Mouse (Mus musculus) embryonic fibroblast, embryonic 13.5 days (primary cell): ENCODE results near the gene Zc3h12c. TPM values are rescaled to one million over a fixed set of nuclear protein-coding genes. Genes with fewer than 3 reads are reported as not detected.

Source experiments
- H3K27ac ChIP-seq: 2 replicates; pipeline ENCODE4 v1.5.1; 2012; ENCODE audit warnings: low read length, control low read depth, inconsistent platforms; ENCODE audit not compliant: insufficient read depth
- H3K4me1 ChIP-seq: 2 replicates; pipeline ENCODE4 v1.6.1; 2011; ENCODE audit warnings: low read length; ENCODE audit not compliant: control insufficient read depth, insufficient read depth
- H3K4me3 ChIP-seq: 2 replicates; pipeline ENCODE4 v1.5.1; 2011; ENCODE audit warnings: mild to moderate bottlenecking, control low read depth, low read length; ENCODE audit not compliant: insufficient read depth
- CTCF ChIP-seq: IDR thresholded peaks from 2 replicates; pipeline ENCODE4 v1.5.1; 2011; ENCODE audit warnings: mild to moderate bottlenecking, control low read depth, low read length, moderate library complexity, borderline replicate concordance; ENCODE audit not compliant: insufficient read depth
- POLR2A ChIP-seq: IDR thresholded peaks from 2 replicates; pipeline ENCODE4 v1.6.1; 2011; ENCODE audit warnings: low read depth, mild to moderate bottlenecking, control low read depth, low read length, moderate library complexity
- polyA plus RNA-seq: library from polyadenylated mRNA; stranded (reverse); fragments of >200 nt; gene quantifications from 2 replicates; pipeline ENCODE4 v1.2.4, GENCODE M21; 2011; ENCODE audit warnings: low read depth; ENCODE audit not compliant: missing spikeins, insufficient read length

The Zc3h12c gene
- polyA plus RNA-seq = 5.6 and 5.7 TPM in 2 replicates

DNA sequence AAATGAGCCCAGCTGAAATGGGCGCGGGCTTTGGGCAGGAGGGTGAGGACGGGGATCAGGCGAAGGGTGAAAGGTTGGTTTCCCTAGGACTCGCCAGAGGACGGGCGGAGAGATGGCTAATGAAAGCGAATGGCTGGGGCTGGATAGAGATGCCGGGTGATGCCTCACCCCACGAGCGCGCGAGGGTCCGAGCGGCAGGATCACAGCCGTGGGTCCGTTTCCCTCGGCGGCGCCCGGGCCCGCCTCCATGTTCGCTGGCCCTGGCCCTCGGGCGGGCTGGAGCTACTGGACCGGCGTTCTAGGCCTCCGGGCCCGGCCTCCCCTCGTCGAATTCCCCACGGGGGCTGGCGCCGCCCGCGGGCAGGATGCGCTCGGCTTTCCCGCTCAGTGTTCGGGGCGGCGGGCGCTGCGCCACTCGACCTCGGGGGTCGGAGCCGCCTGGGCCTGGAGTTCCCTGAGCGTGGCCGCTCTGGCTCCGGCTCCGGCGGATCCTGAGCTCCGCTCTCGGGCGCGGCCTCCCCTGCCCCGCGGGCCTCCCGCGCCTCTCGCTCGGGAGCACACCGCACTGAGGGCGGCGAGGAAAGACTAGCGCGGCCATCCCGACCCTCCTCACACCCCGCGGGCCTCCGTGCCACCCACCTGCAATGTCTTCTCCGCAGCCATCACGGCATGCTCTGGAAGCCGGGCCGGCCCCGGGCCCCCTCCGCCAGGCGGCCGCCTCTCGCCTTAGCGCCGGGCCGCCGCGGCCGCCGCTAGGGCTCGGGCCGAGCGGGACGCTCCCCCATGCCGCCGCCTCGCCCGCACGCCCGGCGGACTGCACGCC is at the start of gene Zc3h12c:
Gene Zc3h12c, minus strand, starts transcription at position 710 of the 823 bp plus-strand sequence.
- TF ChIP-seq POLR2A (no peak), CTCF (no peak)
- peak within 1 kb of the TSS; percentile 65 for H3K4me3 ChIP-seq

DNA sequence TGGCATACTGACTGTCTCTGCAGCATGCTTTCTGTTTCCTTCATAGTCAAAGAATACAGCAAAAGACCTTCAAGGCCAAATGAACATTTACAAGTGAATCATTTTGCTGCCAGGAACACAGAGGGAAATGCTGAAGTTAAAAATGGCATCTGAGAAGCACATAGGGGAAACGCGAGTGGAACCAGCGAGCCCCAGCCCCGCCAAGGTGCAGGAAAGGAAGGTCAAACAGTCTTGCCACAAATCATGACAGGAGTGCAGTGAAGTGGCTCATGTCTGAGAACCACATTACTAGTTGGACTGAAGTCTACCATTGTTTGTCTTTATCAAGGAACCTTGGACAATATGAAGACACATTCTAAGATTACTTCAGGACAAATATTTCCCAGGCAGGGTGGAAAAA is 49.3 kb upstream of the Zc3h12c start:
- Histone ChIP-seq H3K4me3 (no peak overlapping the region), H3K27ac (no peak overlapping the region), H3K4me1 (no peaks in the 10 kb centered on the region)
- no peak for TF ChIP-seq POLR2A
- no peak for TF ChIP-seq CTCF

More for the DNA sequence above, at the start of gene Zc3h12c:
- H3K4me1 ChIP-seq = peaks cover 6% of the 10 kb centered on the region
- peak within 1 kb of the TSS; percentile 15 for H3K27ac ChIP-seq

DNA sequence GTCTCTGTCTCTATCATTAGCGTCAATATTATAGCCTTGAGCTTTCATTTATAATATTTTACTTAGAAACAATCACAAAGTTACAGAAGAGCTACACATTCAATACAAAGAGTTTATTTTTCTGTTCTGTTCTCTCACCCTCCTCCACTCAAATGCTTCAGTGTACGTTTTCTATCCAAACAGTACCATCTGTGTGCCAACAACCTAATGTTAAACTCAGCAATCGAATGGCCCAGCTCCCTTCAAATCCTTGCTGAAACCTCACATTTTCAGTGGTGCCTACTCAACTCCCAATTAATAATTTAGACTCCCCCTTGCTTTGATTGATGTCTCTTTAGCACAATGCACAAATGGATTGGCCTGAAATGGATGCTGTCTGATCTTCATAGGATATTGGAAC is 46.9 kb upstream of the Zc3h12c start:
- TF ChIP-seq POLR2A (no peak), CTCF (no peak)

DNA sequence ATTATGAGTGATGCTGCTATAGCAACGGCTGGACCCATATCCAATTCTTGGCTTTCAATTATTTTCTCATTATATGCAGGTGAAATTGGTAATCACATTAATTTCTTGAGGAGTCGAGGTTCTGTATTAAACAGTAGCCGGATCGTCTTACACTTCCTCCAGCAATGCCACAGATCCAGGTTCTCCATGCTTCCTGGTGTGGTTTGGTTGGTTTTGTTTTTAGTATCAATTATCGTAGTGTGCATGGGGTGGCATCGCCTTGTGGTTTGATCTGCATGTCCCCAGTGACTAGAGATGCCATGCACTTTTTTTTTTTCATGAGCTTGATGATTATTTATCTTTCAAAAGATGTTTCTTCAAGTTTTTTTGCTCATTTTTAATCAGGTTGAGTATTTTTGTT is 44.0 kb upstream of the Zc3h12c start:
- TF ChIP-seq CTCF = no peak
- TF ChIP-seq POLR2A = no peak

More for the DNA sequence above, 46.9 kb upstream of the Zc3h12c start:
- Histone ChIP-seq H3K27ac (no peak overlapping the region), H3K4me1 (no peaks in the 10 kb centered on the region), H3K4me3 (no peak overlapping the region)

DNA sequence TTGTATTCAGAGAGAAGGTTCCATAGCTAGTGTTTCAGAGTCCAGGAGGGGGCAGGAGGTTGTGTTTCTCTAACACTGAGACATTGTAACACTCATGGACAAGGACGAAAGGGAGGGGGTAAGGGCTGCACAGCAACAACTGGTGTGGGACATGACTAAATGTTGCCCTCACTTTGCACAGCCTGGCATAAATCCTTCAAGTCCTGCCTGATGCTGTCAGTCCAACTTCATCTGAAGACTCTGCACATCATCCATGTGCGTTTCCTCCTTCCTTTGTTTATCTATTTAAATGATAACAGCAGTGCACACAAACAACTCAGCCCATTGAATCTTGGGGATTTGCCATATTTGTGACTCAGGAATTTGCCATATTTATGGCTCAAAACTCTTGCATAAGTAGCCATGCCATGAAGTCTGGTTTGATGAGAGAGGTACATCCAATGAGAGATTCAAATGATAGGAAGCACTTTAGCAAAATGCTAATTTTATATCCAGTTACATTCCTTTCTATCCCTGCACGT is 40.2 kb upstream of the Zc3h12c start:
- Histone ChIP-seq H3K27ac (no peak overlapping the region), H3K4me1 (no peaks in the 10 kb centered on the region), H3K4me3 (no peak overlapping the region)
- no peak for TF ChIP-seq POLR2A
- no peak for TF ChIP-seq CTCF

More for the DNA sequence above, 44.0 kb upstream of the Zc3h12c start:
- Histone ChIP-seq H3K27ac (no peak overlapping the region), H3K4me3 (no peak overlapping the region), H3K4me1 (no peaks in the 10 kb centered on the region)

DNA sequence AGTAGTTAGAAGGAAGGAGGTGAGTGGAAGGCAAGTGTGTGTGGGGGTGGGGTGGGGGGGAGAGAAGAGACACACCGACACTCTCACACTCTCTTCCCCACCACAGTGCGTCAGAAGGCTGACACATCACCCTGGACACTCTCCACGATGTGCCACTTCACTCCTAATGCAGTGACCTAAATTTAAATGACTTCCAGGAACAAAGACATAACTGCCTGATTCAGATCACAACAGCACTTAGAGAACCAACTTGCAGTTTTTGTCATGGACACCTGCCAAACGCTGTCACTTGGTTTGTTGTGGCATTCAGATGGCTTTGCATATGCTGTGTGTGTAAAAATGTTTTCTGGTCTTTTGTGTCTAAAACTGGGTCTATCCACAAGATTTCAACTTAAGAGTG is 34.8 kb upstream of the Zc3h12c start:
- TF ChIP-seq POLR2A (no peak), CTCF (no peak)
- Histone ChIP-seq H3K27ac (no peak overlapping the region), H3K4me3 (no peak overlapping the region), H3K4me1 (no peaks in the 10 kb centered on the region)

DNA sequence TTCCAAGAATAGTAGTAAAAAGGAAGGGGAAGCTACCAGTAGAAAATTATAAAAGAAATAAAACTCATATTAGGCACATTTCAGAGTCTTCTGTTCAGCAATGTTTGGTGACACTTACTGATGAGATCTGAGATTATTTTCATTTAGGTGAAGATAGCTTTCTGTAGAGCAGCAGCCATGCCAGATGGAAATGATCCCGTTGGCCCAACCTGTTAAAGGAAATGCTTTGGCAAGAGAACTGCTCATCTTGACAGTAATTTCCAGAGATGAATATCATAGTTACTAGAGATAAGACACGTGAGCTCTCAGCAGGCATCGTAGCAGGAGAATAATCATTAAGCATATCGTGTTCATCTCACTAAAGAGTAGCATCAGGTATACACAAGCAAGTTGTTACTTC is 31.9 kb upstream of the Zc3h12c start:
- Histone ChIP-seq H3K4me3 (no peak overlapping the region), H3K27ac (no peak overlapping the region), H3K4me1 (no peaks in the 10 kb centered on the region)
- no peak for TF ChIP-seq CTCF
- no peak for TF ChIP-seq POLR2A

DNA sequence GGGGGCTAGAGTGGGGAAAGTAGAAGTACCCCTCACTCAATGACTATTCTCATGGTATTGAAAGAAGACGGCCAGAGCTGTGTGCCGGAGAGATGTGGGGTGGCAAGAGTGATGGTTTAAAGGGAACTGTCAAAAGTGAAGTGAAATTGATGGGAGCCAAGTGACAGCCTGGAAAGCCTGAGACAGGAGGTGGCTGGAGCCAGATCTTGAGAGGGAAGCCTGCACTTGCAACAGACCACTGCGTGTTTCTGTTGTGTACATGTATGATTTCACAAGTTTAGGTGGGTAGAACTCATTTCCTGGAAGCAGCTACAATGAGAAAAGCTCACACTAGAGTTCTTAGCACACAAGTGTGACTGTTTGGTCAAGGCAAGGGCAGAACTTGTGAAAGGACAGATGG is 27.5 kb upstream of the Zc3h12c start:
- Histone ChIP-seq H3K4me1 (no peaks in the 10 kb centered on the region), H3K4me3 (no peak overlapping the region), H3K27ac (no peak overlapping the region)
- no peak for TF ChIP-seq CTCF
- TF ChIP-seq POLR2A = no peak

DNA sequence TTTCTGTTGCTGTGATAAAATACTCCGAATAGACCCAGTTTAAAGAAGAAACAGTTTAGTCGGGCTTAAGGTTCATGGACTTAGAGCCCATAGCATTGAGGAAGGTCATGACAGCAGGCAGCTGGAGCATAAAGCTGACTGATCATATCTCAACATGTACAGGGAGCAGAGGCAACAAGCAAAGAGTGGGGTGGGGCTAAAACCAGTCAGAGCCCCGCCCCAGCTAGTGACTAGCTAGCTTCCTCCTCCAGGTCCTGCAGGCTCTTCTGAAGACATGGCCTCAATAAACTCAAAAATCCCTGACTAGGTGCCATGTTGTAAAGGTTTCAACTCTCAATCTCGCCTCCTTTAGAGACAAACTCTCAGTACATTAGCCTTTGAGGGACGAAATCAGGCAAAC is 25.5 kb upstream of the Zc3h12c start:
- TF ChIP-seq POLR2A (no peak), CTCF (no peak)
- no peak overlapping the region for H3K4me3 ChIP-seq
- H3K27ac ChIP-seq = no peak overlapping the region
- H3K4me1 ChIP-seq = no peaks in the 10 kb centered on the region

DNA sequence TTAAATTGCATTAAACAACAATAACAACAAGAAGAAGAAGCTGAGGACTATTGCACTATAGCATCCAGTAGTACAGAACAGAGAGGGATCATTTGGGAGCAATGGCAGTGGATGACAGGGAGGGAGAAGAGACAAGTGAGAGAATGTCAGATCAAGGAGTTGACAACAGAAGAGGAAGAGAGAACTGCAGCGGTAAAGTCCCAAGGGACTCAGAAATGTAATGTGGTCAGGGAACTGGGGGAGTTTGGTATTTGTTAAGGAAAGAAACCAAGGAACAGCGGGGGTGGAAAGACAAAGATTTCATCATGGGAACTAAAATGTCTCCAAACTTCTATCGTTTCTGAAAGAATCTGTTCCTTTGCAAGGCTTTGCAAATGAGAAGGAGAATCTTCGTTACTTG is 22.5 kb upstream of the Zc3h12c start:
- H3K27ac ChIP-seq = no peak overlapping the region
- 0 out of 2 replicates have a peak, but pooled peaks cover 2% of the 10 kb centered on the region for H3K4me1 ChIP-seq
- H3K4me3 ChIP-seq = no peak overlapping the region
- no peak for TF ChIP-seq CTCF
- TF ChIP-seq POLR2A = no peak
